Comparison of ENCODE assay signal across 8 mouse cellular contexts in the genomic region with DNA sequence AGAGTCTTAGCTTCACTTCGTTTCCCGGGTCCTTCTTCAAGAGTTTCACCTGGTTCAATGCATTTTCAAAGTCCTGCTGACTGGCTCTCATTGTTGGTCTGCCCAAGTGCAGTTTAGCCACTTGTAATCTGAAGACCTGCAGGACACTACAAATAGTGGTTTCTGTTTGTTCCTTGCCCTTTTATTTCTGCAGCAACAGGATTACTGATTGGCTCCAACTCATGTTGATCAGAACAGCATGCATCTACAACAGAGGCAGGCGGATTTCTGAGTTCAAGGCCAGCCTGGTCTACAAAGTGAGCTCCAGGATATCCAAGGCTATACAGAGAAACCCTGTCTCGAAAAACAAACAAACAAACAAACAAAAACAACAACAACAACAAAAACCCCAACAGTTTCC. TPM values are rescaled to one million over a fixed set of nuclear protein-coding genes. Genes with fewer than 3 reads are reported as not detected.
DNase-seq lines count a peak whose midpoint lies in the region; ATAC-seq and TF ChIP-seq lines count a peak whose summit lies in the region.
"Had no signal": no experiment of that assay in that cellular context is flagged by ENCODE, and none has a peak within 500 bp of the region (broad histone marks: within the 10 kb centered on the region; RNA-seq: fewer than 3 reads in every experiment).

No protein-coding gene starts in this region.

- TF ChIP-seq CTCF in stomach, postnatal 0 days (IDR thresholded peaks at IDR 0.05; ENCODE audit: low read depth), result no peak

- no peak for TF ChIP-seq EP300 in stomach, postnatal 0 days (optimal IDR thresholded peaks at IDR 0.05)

- ATAC-seq in megakaryocyte, adult 5-6 weeks (ENCODE audit: poor library complexity, severe bottlenecking), result no peak
- ATAC-seq in forebrain, embryonic 12.5 days (ENCODE audit: low FRiP score), result no peak
- ATAC-seq in liver, embryonic 11.5 days (replicated peaks; ENCODE audit: low FRiP score), result no peak
- no peak for ATAC-seq in stomach, postnatal 0 days (ENCODE audit: low FRiP score, low TSS enrichment)

- no peak for DNase-seq in liver, embryonic 11.5 days (ENCODE audit: low spot score)
- DNase-seq in stomach, postnatal 0 days (ENCODE audit: low spot score), result no peak
- no peak for DNase-seq in spleen, postnatal 14 days (ENCODE audit: low spot score in 2 of 2)
- DNase-seq in right cerebral cortex, postnatal 25 days, result no peak

- H3K4me3 ChIP-seq in megakaryocyte, embryonic 14.5 days (replicated peaks), result peak overlapping the region; percentile 95
- H3K4me3 ChIP-seq in forebrain, embryonic 12.5 days (replicated peaks), result peak overlapping the region; percentile 60
- peak overlapping the region; percentile 62 for H3K4me3 ChIP-seq in liver, embryonic 11.5 days (ENCODE audit: low read depth, low read length)
- peak overlapping the region; percentile 65 for H3K4me3 ChIP-seq in stomach, postnatal 0 days (ENCODE audit: low read depth, low read length)

- 73% methylated on average over 4 of the region's 4 CpGs for WGBS in forebrain, embryonic 12.5 days
- 77% methylated on average over 4 of the region's 4 CpGs for WGBS in liver, embryonic 11.5 days
- WGBS in stomach, postnatal 0 days, result 65% methylated on average over 4 of the region's 4 CpGs

- H3K4me2 ChIP-seq in forebrain, embryonic 12.5 days, result peak overlapping the region; percentile 70
- H3K4me2 ChIP-seq in liver, embryonic 11.5 days, result peak overlapping the region; percentile 77
- H3K4me2 ChIP-seq in stomach, postnatal 0 days (replicated peaks; ENCODE audit: low read depth), result peak overlapping the region; percentile 54

- H3K27me3 ChIP-seq in megakaryocyte, embryonic 14.5 days (replicated peaks), result no peaks in the 10 kb centered on the region
- H3K27me3 ChIP-seq in forebrain, embryonic 12.5 days, result no peaks in the 10 kb centered on the region
- H3K27me3 ChIP-seq in liver, embryonic 11.5 days (replicated peaks; ENCODE audit: control insufficient read depth, insufficient read depth, low read length), result no peaks in the 10 kb centered on the region
- no peaks in the 10 kb centered on the region for H3K27me3 ChIP-seq in stomach, postnatal 0 days (ENCODE audit: control insufficient read depth, insufficient read depth, low read length)

- peak overlapping the region; percentile 73; the same call in 1 of the 2 replicates for H3K9ac ChIP-seq in forebrain, embryonic 12.5 days
- H3K9ac ChIP-seq in liver, embryonic 11.5 days (ENCODE audit: low read depth, low read length), result peak overlapping the region; percentile 84; the same call in 1 of the 2 replicates
- peak overlapping the region; percentile 9; the same call in 1 of the 2 replicates for H3K9ac ChIP-seq in stomach, postnatal 0 days (ENCODE audit: low read length)

- peaks cover 24% of the 10 kb centered on the region for H3K4me1 ChIP-seq in megakaryocyte, embryonic 14.5 days
- peaks cover 24% of the 10 kb centered on the region for H3K4me1 ChIP-seq in forebrain, embryonic 12.5 days
- peaks cover 18% of the 10 kb centered on the region for H3K4me1 ChIP-seq in liver, embryonic 11.5 days (replicated peaks; ENCODE audit: control insufficient read depth, insufficient read depth, low read length)
- 0 out of 2 replicates have a peak, but pooled peaks cover 2% of the 10 kb centered on the region for H3K4me1 ChIP-seq in stomach, postnatal 0 days (replicated peaks; ENCODE audit: control insufficient read depth, insufficient read depth)

- 0 out of 2 replicates have a peak overlapping the region, but pooled peaks have one; percentile 6 for H3K27ac ChIP-seq in forebrain, embryonic 12.5 days
- H3K27ac ChIP-seq in liver, embryonic 11.5 days (ENCODE audit: low read depth, low read length), result peak overlapping the region; percentile 19; the same call in 1 of the 2 replicates
- H3K27ac ChIP-seq in stomach, postnatal 0 days (replicated peaks), result no peak overlapping the region; the same call in 1 of the 2 replicates

- H3K9me3 ChIP-seq in megakaryocyte, embryonic 14.5 days, result peaks cover 1% of the 10 kb centered on the region; the same call in 1 of the 2 replicates
- no peaks in the 10 kb centered on the region for H3K9me3 ChIP-seq in forebrain, embryonic 12.5 days
- H3K9me3 ChIP-seq in liver, embryonic 11.5 days (ENCODE audit: control insufficient read depth, low read length), result no peaks in the 10 kb centered on the region
- H3K9me3 ChIP-seq in stomach, postnatal 0 days (ENCODE audit: control insufficient read depth, low read length), result no peaks in the 10 kb centered on the region

- peaks cover 37% of the 10 kb centered on the region for H3K36me3 ChIP-seq in megakaryocyte, embryonic 14.5 days (replicated peaks; ENCODE audit: low read length)
- H3K36me3 ChIP-seq in forebrain, embryonic 12.5 days (replicated peaks), result peaks cover 19% of the 10 kb centered on the region
- H3K36me3 ChIP-seq in liver, embryonic 11.5 days (ENCODE audit: control insufficient read depth, insufficient read depth, low read length), result peaks cover 11% of the 10 kb centered on the region
- peaks cover 1% of the 10 kb centered on the region; the same call in 1 of the 2 replicates for H3K36me3 ChIP-seq in stomach, postnatal 0 days (ENCODE audit: control insufficient read depth, insufficient read depth, low read length)

RNA-seq across cellular contexts. Expression of a gene that starts 29.5 kb away (rescaled TPM):
- polyA plus RNA-seq in megakaryocyte, embryonic 14.5 days (2012; ENCODE audit: insufficient read depth, low replicate concordance), result not detected in 2 replicates
- not detected in 2 replicates for total RNA-seq in megakaryocyte, adult 5-6 weeks (2015)
- total RNA-seq in megakaryocyte, adult 5-6 weeks (2017), result not detected in 2 replicates
- 0.19 and 0.45 TPM in 2 replicates for polyA plus RNA-seq in forebrain, embryonic 12.5 days (2016; fragmentation: Nextera tagmentation; extraction: Ambion mirVana)
- polyA plus RNA-seq in liver, embryonic 11.5 days (2014; fragmentation: Nextera tagmentation; extraction: Ambion mirVana), result 0.32 and 0.37 TPM in 2 replicates
- polyA plus RNA-seq in stomach, postnatal 0 days (2015; fragmentation: Nextera tagmentation; extraction: Ambion mirVana), result 1.3 and 1.5 TPM in 2 replicates
- total RNA-seq: neutrophil, adult 5-6 weeks had no signal

RNA-seq across cellular contexts. Expression of a gene that starts 33.8 kb away (rescaled TPM):
- 17.1 TPM in 1 of 2 replicates, not detected in the other for polyA plus RNA-seq in megakaryocyte, embryonic 14.5 days (2012; ENCODE audit: insufficient read depth, low replicate concordance)
- 57.2 and 64.4 TPM in 2 replicates for total RNA-seq in megakaryocyte, adult 5-6 weeks (2015)
- total RNA-seq in megakaryocyte, adult 5-6 weeks (2017), result 38.5 and 47.9 TPM in 2 replicates
- 117 and 118 TPM in 2 replicates for polyA plus RNA-seq in forebrain, embryonic 12.5 days (2016; fragmentation: Nextera tagmentation; extraction: Ambion mirVana)
- 85.9 and 93.9 TPM in 2 replicates for polyA plus RNA-seq in liver, embryonic 11.5 days (2014; fragmentation: Nextera tagmentation; extraction: Ambion mirVana)
- polyA plus RNA-seq in stomach, postnatal 0 days (2015; fragmentation: Nextera tagmentation; extraction: Ambion mirVana), result 161 and 163 TPM in 2 replicates

Comparison
In these comparisons a context has a peak if more than half of its experiments do, and no peak if none do; other contexts are left out.
1. H3K9ac ChIP-seq: peak in every context shown above with its lines; median percentile 84 in liver, embryonic 11.5 days; 73 in forebrain, embryonic 12.5 days; 9 in stomach, postnatal 0 days.